Mouse (Mus musculus) embryo, embryonic 10 days (tissue): ENCODE measurements around the gene Mctp2.

Source experiments
- DNase-seq: peaks from one replicate; pipeline ENCODE4 v3.0.0-alpha.2; 2015; ENCODE audit warnings: low spot score

Gene Mctp2

DNA sequence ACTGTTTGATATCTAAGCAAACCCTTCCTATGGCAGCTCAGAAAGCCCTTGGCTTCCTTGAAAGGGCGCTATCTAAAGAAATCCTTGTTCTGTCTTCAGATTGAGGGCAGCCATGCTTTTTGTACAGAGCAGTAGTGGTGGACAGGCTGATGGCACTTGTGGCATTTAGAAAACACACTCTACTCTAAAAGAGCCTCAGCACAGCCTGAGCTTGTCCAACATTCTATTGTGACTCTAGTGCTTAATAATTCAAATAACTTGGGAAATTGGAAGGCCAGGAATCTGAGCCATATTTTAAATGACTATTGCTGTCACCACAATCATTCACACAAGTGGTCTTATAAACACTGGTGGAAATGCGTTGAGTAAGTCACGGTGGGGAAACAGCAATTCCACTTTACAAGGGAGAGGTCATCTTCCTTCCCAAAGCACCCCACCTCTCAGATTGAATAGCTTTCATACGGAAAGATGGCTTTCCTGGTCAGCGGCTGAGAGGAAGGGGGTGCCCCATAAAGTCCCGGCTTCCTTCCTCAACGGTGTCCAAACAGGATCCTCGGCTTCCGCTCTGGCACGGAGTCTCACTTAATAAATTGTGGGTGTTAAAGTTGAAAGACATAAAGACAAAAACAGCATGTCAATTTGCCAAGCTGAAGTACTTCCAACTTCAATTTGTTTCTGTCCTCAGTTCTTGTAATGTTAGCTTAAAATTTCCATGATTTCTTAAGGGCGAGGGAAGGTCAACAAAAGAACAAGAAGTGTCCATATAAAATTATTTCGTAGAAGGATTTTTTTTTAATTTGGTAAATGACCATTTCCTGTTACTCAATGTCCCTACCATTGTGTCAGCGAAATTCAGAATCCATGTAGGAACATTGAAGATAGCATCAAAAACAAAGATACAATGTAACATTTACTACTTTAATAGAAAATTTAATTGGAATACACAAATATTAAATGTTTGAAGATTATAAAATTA lies 140.4 kb downstream of the Mctp2 start:
- no peak for DNase-seq

GRCm38 (mm10) chr7:72162256-72162655 lies 144.2 kb downstream of the Mctp2 start:
- DNase-seq, result no peak

GRCm38 (mm10) chr7:72159513-72160063 lies 146.8 kb downstream of the Mctp2 start:
- peak; percentile 27 for DNase-seq

GRCm38 (mm10) chr7:72150799-72151708 lies 155.4 kb downstream of the Mctp2 start:
- peak; percentile 31 for DNase-seq

DNA sequence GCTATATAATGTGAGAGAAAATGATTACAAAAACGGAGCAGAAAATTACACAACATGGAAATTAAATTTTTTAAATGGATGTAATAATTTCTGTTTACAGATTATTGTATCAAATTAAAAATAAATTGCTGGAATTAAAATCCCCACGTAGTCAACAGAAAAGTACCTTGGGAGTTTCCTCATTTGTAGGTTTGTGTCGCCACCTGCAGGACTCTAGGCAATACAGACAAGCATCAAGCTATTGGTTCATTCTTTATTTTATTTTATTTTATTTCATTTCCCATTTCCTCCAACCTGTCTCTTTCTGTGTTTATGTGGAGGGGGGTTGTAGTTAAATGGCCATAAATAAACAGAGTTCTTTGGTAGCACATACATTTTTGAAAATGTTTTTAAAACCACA lies 157.3 kb downstream of the Mctp2 start:
- peak; percentile 75 for DNase-seq

DNA sequence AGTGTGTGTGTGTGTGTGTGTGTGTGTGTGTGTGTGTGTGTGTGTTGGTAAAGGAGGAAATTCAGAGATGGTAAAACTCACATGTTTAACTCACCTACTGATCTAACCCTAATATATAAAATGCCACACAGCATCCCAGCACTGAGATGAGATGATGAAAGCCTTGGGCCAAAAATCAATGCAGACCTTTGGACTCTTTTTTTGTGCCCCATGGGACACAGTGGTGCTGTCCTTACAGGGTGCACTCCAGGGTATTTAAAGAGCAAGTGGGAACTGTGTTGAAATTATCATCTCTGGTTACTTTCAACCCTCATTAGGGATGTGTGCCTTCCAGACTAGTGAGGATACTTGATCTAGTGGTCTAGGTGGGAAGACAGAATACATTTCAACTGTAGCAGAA lies 159.6 kb downstream of the Mctp2 start:
- no peak for DNase-seq

DNA sequence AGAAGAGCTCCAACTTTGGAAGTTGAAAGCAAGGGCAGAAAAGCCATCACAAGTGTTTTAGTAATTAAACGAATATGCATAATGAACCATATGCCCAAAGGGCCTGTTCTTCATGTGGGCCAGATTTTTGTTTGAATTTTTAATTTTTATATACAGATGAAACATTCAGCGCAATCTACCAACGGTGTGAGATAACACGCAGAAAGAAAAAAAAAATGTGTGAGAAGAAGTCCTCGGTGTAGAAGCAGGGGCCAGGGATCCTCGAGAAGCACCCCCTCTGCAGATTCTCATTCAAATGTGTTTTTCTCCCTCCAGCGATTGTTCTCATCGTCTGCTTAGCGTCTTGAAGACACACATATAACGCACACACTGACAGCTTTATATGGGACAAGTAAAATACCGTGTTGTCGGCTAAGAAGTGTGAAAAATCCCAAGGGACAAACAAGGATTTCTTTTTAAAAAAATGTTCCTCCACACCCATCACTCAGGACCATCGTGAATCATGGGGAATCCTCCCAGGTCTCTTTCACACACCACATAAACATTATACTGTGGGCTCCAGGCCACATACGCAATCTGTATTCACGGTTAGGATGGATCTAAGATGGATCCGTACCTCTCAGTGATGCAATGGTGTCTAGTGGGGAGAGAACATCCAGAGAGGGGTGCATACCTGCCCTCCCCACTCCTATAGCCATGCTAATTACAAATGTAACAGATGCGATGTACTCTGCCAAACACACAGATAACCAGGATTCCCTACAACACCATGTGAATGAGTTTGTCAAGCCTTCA lies 160.5 kb downstream of the Mctp2 start:
- no peak for DNase-seq

GRCm38 (mm10) chr7:72138701-72139100 lies 167.7 kb downstream of the Mctp2 start:
- DNase-seq, result no peak

DNA sequence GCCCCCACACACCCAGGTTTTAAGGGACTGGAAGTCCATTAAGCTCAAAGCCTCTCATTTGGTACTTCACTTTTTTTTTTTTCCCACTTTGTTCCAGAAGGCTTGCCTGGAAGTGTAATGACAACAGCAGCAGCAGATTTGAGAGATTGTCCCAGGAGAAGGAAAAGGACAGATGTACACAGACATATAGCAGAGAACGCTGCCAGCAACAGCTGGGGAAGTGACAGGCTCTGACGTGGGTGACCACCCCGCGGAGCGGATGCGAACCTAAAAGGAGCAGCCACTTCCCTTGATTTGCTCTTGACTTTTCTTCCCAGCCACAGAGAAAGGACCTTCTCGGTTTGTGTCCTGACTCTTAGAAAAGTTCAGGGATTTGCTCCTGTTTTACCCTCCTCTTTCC lies 185.4 kb downstream of the Mctp2 start:
- no peak for DNase-seq

GRCm38 (mm10) chr7:72119713-72120112 lies 186.7 kb downstream of the Mctp2 start:
- DNase-seq, result no peak

DNA sequence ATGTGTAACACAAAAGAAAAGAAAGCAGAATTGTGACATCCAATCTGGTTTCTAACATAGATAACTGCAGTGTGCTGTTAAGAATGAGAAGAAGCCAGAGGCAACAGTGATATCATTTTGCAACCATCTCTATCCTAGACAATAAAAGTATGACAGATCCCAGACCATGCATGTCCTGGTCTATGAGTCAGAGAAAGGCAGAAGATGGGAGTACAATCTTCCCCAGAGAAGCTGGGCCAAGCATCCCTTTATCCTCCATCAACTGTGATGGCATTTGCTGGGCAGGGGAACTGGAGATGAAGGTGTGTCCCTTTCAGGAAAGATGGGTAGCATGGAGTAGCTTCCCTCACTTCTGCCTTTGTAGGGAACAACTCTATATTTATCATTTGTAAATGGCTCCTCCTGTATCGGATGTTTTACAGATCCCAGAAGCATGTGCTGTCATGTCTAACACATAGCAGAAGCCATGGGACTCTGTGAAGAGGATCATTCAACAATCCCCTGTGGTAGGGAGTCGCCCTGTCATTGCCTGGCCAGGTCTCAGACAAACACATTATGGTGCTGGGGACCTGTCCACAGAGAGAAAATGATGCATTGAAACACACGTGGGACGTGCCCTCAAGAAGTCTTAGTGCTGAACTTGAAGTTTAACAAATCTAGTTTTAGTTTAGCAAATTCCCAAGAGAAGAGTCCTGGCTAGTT lies 188.9 kb downstream of the Mctp2 start:
- no peak for DNase-seq

DNA sequence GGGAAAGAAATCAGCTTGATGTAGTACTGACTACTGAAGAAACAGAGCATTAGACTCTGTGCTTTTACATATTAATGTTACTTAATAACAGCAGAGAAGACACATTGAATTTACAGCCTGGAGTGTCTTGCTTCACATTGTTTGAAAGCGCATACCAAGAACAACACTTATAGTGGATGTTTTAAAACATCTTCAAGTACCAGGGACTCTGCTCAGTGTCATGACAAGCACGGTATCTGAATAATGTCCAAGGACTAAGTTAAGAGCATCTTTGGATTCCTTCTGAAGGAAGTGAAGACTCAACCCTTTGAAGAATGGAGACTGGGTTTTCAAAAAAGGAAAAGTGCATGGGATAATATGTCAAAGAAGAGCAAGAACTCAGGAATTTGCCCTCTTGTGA lies 191.3 kb downstream of the Mctp2 start:
- DNase-seq, result no peak

- no peak for DNase-seq
Measured at GRCm38 (mm10) chr7:72110578-72110977, 195.8 kb downstream of the Mctp2 start.

GRCm38 (mm10) chr7:72108639-72109399 lies 197.6 kb downstream of the Mctp2 start:
- DNase-seq, result no peak

DNA sequence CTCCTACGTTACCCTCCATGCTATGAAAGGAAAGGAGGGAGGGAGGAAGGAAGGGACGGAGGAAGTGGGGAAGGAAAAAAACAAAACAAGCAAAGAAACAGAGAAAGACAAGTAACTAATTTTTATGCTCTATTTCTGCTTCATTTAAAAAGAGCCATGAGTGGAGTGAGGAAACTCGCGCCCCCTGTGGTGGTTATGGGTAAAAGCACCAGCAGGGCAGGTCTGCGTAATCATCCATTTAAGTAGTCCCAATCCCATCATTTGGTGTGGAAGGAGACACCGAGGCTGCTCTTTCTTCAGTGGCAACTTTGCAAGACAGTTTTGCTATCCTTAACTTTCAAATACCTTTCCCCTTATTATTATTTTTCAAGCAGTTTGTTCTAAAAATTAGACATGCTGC lies 202.2 kb downstream of the Mctp2 start:
- DNase-seq, result peak; percentile 59

DNA sequence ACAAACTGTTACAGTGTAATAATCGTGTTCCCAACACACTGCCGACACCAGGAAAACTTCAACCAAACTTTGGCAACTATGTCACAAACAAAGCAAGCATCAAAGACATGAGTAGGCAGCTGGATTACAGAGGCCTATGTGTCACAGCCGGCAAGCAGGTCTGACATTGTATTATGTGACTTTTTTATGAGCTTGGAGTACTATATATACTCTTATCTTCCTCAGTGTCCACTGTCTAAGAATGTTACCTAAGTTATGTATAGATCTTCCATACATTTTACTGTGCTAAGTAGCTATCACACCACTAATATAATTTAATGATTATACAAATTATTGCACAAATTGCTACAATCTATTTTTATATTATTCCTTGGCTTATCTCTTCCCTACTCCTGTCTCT lies 202.8 kb downstream of the Mctp2 start:
- no peak for DNase-seq

- DNase-seq, result no peak
Measured at GRCm38 (mm10) chr7:72100683-72101082, 205.7 kb downstream of the Mctp2 start.

GRCm38 (mm10) chr7:72098603-72099002 lies 207.8 kb downstream of the Mctp2 start:
- DNase-seq, result no peak

DNA sequence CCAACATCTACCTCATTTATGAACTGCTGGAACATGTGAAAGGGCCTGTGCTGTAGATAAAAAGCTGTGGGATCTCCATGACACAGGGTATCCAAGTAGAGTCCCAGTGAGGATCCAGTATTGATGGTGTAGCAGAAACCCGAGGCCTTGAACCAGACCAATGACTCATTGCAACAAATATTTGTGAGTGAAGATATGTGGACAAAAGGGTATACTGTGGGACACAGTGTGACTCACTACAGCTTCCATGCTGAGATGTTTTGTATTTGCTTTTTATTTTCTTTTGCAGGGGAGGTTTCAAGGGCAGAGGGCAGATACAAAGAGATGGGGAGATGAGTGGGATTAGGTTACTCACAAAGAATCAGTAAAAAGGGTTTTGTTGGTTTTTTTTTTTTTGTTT lies 209.4 kb downstream of the Mctp2 start:
- no peak for DNase-seq

DNA sequence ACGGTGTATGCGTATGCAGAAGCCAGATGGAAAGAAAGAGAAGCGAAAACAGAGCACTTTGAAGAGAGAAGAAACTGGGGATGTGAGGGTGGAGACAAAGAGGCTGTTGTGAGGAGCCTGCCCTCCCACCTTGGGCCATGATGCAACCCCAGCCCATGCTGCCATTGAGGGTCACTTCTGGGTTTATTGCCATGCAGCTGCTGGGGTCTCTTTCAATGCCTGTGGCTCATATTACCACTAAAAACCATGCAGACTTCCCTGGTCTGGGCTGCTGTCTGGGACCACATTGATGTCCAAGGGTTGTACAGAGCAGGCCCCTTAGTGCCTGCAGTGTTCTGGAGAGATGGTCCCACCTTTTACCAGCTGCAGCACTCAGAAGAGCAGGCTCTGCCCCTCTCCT lies 210.0 kb downstream of the Mctp2 start:
- DNase-seq, result peak; percentile 40
